Mouse (Mus musculus) G1E (cell line): Measurements from ENCODE around the gene Syt2.

Experiments
- CTCF ChIP-seq: IDR thresholded peaks from 2 replicates; pipeline ENCODE4 v1.5.1; 2012; ENCODE audit warnings: low read depth, low read length, inconsistent platforms, mixed read lengths
- GATA1 ChIP-seq: IDR thresholded peaks from 2 replicates; pipeline ENCODE4 v1.6.1; 2012; ENCODE audit warnings: borderline replicate concordance, low read length, inconsistent platforms, mixed read lengths
- POLR2AphosphoS5 ChIP-seq: IDR thresholded peaks from 2 replicates; pipeline ENCODE4 v1.6.1; 2012; ENCODE audit warnings: low read depth, low read length, inconsistent platforms; ENCODE audit not compliant: insufficient replicate concordance

- no peak for TF ChIP-seq CTCF
- no peak for TF ChIP-seq GATA1
- TF ChIP-seq POLR2AphosphoS5: no peak
Measured at GRCm38 (mm10) chr1:134625325-134625724, 21.2 kb upstream of the Syt2 start.
